Mouse (Mus musculus): ENCODE measurements at regions not wholly inside any gene's neighbourhood (a gene's known extent, or its start where the extent isn't known, plus 50 kb on each side); places are given as distances from the start of the nearest gene placed in this dataset. TPM values are rescaled to one million over a fixed set of nuclear protein-coding genes. Genes with fewer than 3 reads are reported as not detected.

DNA sequence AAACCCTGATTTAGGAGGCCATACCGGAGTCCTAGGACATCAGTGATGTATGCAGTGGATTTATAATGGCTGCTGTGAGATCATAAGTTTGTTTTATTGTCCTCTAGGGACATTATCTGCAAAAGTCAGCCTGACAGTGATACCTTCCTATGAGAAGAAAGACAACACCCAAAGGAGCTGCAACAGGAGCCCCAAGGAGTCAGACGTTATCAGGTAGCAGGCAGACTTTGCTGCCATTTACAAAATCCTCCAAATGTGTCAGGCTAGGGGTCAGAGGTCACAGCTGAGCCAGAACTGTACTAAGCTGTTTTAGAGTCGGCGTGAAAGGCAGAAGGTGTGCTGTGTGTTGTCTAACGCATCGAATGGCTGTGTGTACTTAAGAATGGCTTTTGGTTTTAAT is 65.4 kb upstream of the Kif2a start:
- Histone ChIP-seq H3K36me3 (no peaks in the 10 kb centered on the region), H3K9ac (replicated peaks) (no peak overlapping the region), H3K9me3 (no peaks in the 10 kb centered on the region), H3K27me3 (no peaks in the 10 kb centered on the region), H3K4me1 (no peaks in the 10 kb centered on the region), H3K4me2 (replicated peaks) (no peak overlapping the region), H3K4me3 (no peak overlapping the region), H3K27ac (replicated peaks) (no peak overlapping the region)
- WGBS = 71% methylated on average over 6 of the region's 6 CpGs
- ATAC-seq (replicated peaks) = no peak

DNA sequence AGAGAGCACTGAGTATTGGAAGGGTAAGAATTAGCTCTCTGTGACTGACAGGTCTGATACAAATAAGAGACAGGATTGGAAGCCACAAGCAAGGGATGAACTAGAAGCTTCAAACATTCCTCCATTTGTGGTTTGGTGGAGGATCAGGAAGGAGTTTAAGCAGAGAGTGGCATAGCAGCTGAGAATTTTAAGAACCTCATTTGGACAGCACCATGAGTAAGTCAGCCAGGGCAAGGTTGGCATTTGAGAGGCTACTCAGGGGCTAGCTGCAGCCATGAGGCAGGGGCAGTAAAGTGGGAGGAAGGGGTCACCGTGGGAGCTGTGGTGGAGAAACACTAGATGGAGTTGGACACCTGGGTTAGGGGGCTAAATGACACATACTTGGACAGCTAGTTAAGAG is 56.2 kb upstream of the Kif2a start:
- H3K9ac ChIP-seq (replicated peaks) = no peak overlapping the region
- no peak for ATAC-seq (replicated peaks)
- H3K36me3 ChIP-seq = no peaks in the 10 kb centered on the region
- H3K4me1 ChIP-seq = peaks cover 5% of the 10 kb centered on the region
- H3K4me2 ChIP-seq (replicated peaks) = no peak overlapping the region
- no peaks in the 10 kb centered on the region for H3K27me3 ChIP-seq
- H3K27ac ChIP-seq (replicated peaks) = no peak overlapping the region
- no peaks in the 10 kb centered on the region for H3K9me3 ChIP-seq
- 88% methylated on average over 1 of the region's 1 CpGs for WGBS
- H3K4me3 ChIP-seq = no peak overlapping the region

DNA sequence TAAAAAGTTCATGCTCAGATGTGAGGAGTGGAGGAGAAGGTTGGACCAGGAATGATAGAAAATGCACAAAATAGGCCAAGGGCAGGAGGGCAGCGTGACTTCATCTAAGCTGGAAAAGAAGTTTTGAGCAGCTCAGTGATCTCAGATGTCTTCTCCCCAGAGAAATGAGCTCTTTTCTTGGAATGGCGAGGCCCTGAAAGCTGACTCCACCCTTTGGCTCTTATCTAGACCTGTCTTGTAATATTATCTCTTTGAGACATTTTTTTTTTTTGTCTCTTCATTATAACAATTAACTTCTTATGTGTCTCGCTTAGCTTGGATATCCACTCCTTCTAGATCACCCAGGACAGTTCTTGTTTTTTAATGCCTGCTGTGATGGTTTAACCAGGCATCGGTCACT is 53.0 kb upstream of the Kif2a start:
- Histone ChIP-seq H3K27ac (replicated peaks) (no peak overlapping the region), H3K4me3 (no peak overlapping the region), H3K4me2 (replicated peaks) (no peak overlapping the region), H3K9ac (replicated peaks) (no peak overlapping the region), H3K36me3 (no peaks in the 10 kb centered on the region), H3K4me1 (peaks cover 14% of the 10 kb centered on the region), H3K27me3 (no peaks in the 10 kb centered on the region), H3K9me3 (no peaks in the 10 kb centered on the region)
- ATAC-seq (replicated peaks) = no peak
- WGBS = 93% methylated on average over 4 of the region's 4 CpGs

DNA sequence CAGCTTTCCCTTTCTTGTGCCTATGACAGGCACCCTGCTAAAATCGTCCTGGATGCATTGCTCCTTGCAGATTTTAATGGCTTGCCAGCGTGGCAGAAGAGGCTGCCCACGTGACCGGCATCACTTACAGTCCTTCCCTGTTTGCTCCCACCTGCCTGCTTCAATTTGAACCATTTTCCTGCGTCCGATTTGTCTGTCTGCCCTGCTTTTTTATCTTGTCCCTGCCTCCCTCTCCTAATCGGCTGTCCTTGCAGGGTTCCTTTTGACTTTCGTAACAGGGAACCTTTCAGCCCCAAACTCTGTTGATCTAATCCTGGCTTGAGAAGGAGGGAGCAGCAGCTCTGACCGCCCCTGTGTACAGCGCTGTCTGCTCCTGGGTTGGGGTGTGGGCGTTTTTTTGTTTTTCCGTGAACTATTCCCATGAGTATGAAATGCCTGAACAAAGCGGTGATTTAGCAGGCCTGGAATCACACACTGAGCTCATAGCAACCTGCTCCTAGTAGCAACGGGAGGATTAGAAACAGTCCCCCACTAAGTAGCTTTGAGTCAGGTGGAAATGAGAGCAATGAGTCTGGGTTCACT is 51.2 kb upstream of the Kif2a start:
- Histone ChIP-seq H3K9ac (replicated peaks) (peak overlapping the region; percentile 41), H3K4me1 (peaks cover 14% of the 10 kb centered on the region), H3K9me3 (no peaks in the 10 kb centered on the region), H3K4me3 (peak overlapping the region; percentile 28), H3K36me3 (no peaks in the 10 kb centered on the region), H3K4me2 (replicated peaks) (peak overlapping the region; percentile 54), H3K27me3 (no peaks in the 10 kb centered on the region), H3K27ac (replicated peaks) (peak overlapping the region; percentile 1)
- ATAC-seq (replicated peaks) = peak; percentile 82
- under 1% methylated on average over 14 of the region's 14 CpGs for WGBS

DNA sequence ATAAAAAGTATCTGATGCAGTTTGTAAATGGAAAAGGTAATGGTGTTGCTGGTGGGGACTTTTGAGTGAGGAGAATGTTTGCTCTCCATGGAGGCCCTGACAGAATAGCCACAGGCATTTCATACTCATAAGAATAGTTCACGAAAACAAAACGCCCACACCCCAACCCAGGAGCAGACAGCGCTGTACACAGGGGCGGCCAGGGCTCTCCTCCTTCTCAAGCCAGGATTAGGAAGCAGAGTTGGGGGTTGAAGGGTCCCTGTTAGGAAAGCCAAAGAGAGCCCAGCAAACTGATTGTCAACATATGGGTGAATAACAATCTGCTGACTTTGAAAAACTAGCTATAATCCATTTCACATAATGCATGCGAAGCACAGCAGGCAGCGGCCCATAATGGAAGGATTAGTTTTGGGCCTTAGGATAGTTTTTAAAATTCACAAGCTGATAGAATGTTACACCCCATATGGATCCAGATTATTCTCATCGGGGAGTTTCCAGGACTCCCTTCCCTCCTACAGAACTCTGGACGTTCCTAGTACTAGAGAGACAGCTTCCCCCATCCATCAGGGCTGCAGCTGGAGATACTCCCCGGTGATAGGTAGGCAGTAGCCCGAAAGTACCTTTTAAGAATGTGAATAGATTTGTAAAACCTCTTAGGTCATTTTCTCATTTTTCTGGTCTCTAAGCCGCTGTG is 50.6 kb upstream of the Kif2a start:
- Histone ChIP-seq H3K27ac (replicated peaks) (peak overlapping the region; percentile 1; the same call in 1 of the 2 replicates), H3K4me3 (peak overlapping the region; percentile 28), H3K4me1 (peaks cover 14% of the 10 kb centered on the region), H3K36me3 (no peaks in the 10 kb centered on the region), H3K9me3 (no peaks in the 10 kb centered on the region), H3K4me2 (replicated peaks) (peak overlapping the region; percentile 54), H3K9ac (replicated peaks) (peak overlapping the region; percentile 41), H3K27me3 (no peaks in the 10 kb centered on the region)
- WGBS = 11% methylated on average over 11 of the region's 11 CpGs
- peak; percentile 65 for ATAC-seq (replicated peaks)

Small RNAs in the stretch of these regions (microRNA-seq; reads per million reads assigned to microRNA genes)
- not detected for gene Gm22118
